Mouse (Mus musculus): ENCODE data around the gene Serpina12.

GRCm38 (mm10) chr12:103999611-104000010, 44.6 kb downstream of the Serpina12 start:
- TF ChIP-seq CTCF (IDR thresholded peaks at IDR 0.05; ENCODE audit: insufficient read depth, low read length) = no peak
- TF ChIP-seq POLR2A (IDR thresholded peaks at IDR 0.05; ENCODE audit: borderline replicate concordance, extremely low read depth, low read depth, low read length) = no peak

Data from lung, adult 2 months (tissue).